Mouse (Mus musculus): ENCODE data around the gene Mex3a. TPM values are rescaled to one million over a fixed set of nuclear protein-coding genes. Genes with fewer than 3 reads are reported as not detected.

The Mex3a gene
- polyA plus RNA-seq, 1 experiment from 2014 or later = 22.8 TPM

DNA sequence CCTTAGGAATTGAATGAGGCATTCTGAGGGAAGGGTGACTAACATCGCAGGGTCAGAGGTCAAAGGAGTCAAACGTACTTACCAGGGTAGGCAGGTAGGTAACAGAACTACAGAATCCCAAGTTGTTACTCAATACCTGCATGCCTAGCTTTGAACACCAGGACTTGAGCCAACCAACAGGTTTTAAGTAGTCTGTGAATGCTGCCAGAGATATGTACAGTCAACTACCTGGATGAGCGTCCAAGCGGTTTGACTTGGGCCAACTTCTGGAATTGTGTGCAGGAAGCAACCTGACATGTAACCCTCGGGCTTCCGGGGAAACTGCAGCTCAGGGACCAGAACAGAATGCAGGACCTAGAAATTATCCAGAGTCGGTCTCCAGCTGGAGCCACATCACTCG, 9.2 kb upstream of the Mex3a start:
- H3K27me3 ChIP-seq (ENCODE audit: insufficient read depth, poor library complexity, severe bottlenecking) = no peaks in the 10 kb centered on the region
- H3K36me3 ChIP-seq = peaks cover 24% of the 10 kb centered on the region
- WGBS = 86% methylated on average over 8 of the region's 8 CpGs
- H3K27ac ChIP-seq = no peak overlapping the region
- peaks cover 21% of the 10 kb centered on the region for H3K4me1 ChIP-seq
- H3K4me3 ChIP-seq = no peak overlapping the region
- H3K9me3 ChIP-seq = no peaks in the 10 kb centered on the region
- DNase-seq (ENCODE audit: low spot score) = no peak

- Histone ChIP-seq H3K36me3 (peaks cover 24% of the 10 kb centered on the region), H3K27ac (no peak overlapping the region), H3K27me3 (ENCODE audit: insufficient read depth, poor library complexity, severe bottlenecking) (no peaks in the 10 kb centered on the region), H3K4me1 (peaks cover 41% of the 10 kb centered on the region), H3K9me3 (no peaks in the 10 kb centered on the region), H3K4me3 (no peak overlapping the region)
- DNase-seq (ENCODE audit: low spot score) = no peak
- WGBS = 82% methylated on average over 5 of the region's 5 CpGs
These were observed 7.2 kb upstream of the Mex3a start for GRCm38 (mm10) chr3:88525021-88525420.

DNA sequence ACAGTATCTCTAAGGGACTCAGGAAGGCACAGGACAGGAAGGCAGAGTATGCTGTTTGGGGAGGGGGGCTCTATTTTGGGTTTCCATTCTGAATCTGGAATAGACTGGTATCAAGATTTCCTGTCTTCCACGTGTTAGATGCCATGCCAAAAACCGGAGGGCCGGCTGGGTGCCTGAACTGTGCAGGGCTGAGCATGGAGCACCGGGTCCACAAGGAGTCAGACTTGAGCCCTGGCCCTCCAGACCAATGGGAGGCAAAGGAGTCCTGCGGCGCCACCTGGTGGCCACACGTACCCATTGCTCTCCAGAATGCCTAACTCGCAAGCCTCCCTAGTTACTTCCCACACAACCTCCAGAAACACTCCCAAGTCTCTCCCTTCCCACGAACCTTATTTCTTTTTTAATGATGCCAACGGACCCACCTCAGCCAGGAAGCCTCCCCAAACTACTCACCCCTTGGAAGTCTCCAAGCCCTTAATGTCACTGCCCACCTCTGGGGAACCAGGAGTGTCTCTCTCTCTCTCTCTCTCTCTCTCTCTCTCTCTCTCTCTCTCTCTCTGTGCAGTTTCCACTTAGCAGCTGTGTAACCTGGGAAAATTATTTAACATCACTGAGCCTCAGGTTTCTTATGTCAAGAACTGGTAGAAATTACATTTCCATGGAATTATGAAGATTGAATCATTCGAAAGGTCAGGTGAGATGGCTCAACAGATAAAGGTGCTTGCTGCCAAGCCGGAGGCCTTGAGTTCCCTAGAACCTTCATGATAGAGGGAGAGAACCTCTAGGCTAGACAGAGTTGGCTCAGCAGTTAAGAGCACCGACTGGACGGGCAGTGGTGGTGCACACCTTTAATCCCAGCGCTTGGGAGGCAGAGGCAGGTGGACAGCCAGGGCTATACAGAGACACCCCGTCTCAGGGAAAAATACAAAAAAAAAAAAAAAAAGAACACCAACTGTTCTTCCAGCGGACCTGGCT, 5.8 kb upstream of the Mex3a start:
- no peaks in the 10 kb centered on the region for H3K27me3 ChIP-seq (ENCODE audit: insufficient read depth, poor library complexity, severe bottlenecking)
- peaks cover 24% of the 10 kb centered on the region for H3K36me3 ChIP-seq
- H3K27ac ChIP-seq = no peak overlapping the region
- DNase-seq (ENCODE audit: low spot score) = peak; percentile 97
- 30% methylated on average over 17 of the region's 17 CpGs for WGBS
- no peak overlapping the region for H3K4me3 ChIP-seq
- H3K9me3 ChIP-seq = no peaks in the 10 kb centered on the region
- peaks cover 48% of the 10 kb centered on the region for H3K4me1 ChIP-seq

DNA sequence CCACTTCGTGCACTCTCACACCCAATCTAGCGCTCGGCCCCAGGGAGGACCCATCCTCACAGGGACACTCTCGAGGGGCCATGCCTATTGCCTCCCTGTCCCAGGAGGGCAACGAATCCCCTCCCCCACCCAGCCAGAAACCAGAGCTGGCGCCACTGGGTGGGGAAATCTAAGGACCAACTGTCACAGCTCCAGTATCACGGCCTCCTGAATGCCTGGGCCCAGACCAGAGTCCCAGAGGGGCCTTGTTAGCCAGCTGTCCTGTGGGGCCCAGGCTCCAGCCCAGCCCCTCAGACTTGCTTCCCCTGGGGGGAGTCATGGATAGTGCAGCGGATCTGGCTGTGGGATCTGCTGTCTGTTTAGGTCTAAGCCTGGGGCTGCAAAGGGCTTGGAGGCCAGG, 4.6 kb upstream of the Mex3a start:
- 16% methylated on average over 8 of the region's 8 CpGs for WGBS

GRCm38 (mm10) chr3:88528646-88529045, 3.5 kb upstream of the Mex3a start:
- DNase-seq (ENCODE audit: low spot score) = no peak
- H3K4me3 ChIP-seq = no peak overlapping the region
- H3K27me3 ChIP-seq (ENCODE audit: insufficient read depth, poor library complexity, severe bottlenecking) = no peaks in the 10 kb centered on the region
- H3K9me3 ChIP-seq = no peaks in the 10 kb centered on the region
- 82% methylated on average over 11 of the region's 11 CpGs for WGBS
- peaks cover 49% of the 10 kb centered on the region for H3K4me1 ChIP-seq
- peaks cover 16% of the 10 kb centered on the region for H3K36me3 ChIP-seq
- H3K27ac ChIP-seq = no peak overlapping the region

More for the DNA sequence above, 4.6 kb upstream of the Mex3a start:
- no peaks in the 10 kb centered on the region for H3K27me3 ChIP-seq (ENCODE audit: insufficient read depth, poor library complexity, severe bottlenecking)
- peaks cover 24% of the 10 kb centered on the region for H3K36me3 ChIP-seq
- no peak for DNase-seq (ENCODE audit: low spot score)
- no peaks in the 10 kb centered on the region for H3K9me3 ChIP-seq
- H3K4me3 ChIP-seq = peak overlapping the region; percentile 33
- peak overlapping the region; percentile 79 for H3K27ac ChIP-seq
- peaks cover 44% of the 10 kb centered on the region for H3K4me1 ChIP-seq

- peak overlapping the region; percentile 99 for H3K27ac ChIP-seq
- H3K27me3 ChIP-seq (ENCODE audit: insufficient read depth, poor library complexity, severe bottlenecking) = no peaks in the 10 kb centered on the region
- H3K4me1 ChIP-seq = peaks cover 57% of the 10 kb centered on the region
- H3K4me3 ChIP-seq = peak overlapping the region; percentile 83
- no peaks in the 10 kb centered on the region for H3K9me3 ChIP-seq
- no peak for DNase-seq (ENCODE audit: low spot score)
- H3K36me3 ChIP-seq = peaks cover 8% of the 10 kb centered on the region
- WGBS = 40% methylated on average over 7 of the region's 7 CpGs
These were observed 2.8 kb upstream of the Mex3a start for GRCm38 (mm10) chr3:88529204-88530000.

DNA sequence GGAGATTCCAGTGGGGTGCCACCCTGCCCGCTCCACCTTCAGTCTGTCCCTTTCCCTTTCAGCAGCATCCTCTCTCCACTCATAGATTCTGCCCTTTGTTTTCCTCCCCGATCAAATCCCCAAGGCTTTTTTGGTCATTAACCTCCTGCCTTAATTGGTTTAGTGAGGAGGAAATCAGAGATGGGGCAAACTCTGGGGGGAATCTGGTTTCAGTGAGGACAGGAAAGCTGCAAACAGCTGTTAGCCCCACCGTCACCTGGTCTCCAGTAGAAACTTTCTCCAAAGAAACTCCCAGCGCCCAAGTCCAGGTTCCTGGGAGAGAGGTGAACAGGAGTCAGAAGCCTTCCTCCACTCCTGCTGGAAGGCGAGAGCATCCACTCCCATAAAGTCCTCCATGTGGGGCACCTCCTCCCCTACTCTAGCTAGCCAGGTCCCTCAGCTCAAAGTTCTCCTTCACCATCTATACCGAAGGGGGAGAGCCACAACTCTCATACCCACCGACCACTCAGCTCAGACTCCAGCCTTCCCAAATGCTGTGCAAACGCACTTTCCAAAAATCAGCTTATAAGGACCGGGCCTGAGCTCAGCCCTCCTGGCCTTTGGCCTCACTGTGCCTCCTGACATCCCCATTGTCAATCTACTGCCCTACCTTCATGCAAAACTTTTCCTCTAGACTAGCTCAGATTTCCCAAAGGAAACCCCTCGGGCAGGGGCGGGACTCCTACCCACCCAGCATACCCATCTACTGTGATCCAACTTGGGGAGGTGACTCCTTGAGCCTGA, 1.9 kb upstream of the Mex3a start:
- Histone ChIP-seq H3K27ac (peak overlapping the region; percentile 99), H3K4me3 (peak overlapping the region; percentile 83), H3K9me3 (no peaks in the 10 kb centered on the region), H3K27me3 (ENCODE audit: insufficient read depth, poor library complexity, severe bottlenecking) (no peaks in the 10 kb centered on the region), H3K4me1 (peaks cover 65% of the 10 kb centered on the region), H3K36me3 (peaks cover 9% of the 10 kb centered on the region; the same call in 1 of the 2 replicates)
- no peak for DNase-seq (ENCODE audit: low spot score)
- 19% methylated on average over 11 of the region's 11 CpGs for WGBS

DNA sequence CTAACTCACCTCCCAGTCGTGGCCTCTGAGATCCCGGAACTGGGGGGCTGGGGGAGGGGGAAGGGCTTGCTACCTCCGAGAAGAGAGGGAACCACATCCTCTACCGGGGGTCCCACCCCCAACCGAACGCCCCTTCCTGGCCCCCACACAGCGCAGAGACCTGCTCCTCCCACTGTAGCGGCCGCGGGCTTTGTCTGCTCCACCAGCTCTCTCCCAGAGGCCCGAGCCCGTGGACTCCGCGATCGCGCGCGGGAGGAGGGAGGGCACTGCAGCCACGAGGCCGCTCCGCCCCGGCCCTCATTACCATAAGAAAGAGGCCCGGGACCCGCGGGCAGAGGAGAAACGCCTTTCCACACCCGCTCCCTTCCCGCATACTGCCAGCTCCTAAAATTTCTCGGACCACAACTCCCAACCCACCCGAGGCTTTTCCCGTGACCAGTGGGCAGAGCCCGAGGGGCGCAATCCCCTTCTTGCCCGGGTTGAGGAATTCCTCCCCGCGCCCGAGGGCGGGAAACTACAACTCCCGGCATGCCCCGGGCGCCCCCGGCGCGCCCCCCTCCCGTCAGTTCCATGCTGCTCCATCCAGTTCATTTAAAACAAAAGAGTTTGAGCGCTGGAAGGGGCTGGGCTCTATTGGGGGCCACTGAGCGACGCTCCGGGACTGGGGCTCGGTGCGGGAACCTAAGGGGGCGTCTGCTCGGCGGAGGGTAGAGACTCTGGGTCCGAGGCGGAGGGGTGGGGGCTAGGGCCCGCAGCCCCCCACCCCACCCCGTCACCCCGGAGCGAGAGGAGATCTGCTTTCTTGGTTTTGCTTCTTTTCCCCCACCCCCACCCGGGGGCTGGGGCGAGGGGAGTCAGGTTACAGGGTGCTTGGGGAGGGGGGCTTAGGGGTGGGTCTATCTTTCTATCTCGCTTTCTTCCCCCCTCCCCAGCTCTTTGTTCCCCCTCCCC, 572 bp upstream of the Mex3a start:
- Histone ChIP-seq H3K27me3 (ENCODE audit: insufficient read depth, poor library complexity, severe bottlenecking) (no peaks in the 10 kb centered on the region), H3K27ac (peak overlapping the region; percentile 99), H3K4me1 (peaks cover 70% of the 10 kb centered on the region), H3K4me3 (peak overlapping the region; percentile 83), H3K9me3 (no peaks in the 10 kb centered on the region), H3K36me3 (peaks cover 18% of the 10 kb centered on the region)
- under 1% methylated on average over 62 of the region's 63 CpGs for WGBS
- DNase-seq (ENCODE audit: low spot score) = peak; percentile 95

- H3K27me3 ChIP-seq (ENCODE audit: insufficient read depth, poor library complexity, severe bottlenecking) = no peaks in the 10 kb centered on the region
- WGBS = under 1% methylated on average over 39 of the region's 40 CpGs
- peak overlapping the region; percentile 83 for H3K4me3 ChIP-seq
- peak; percentile 80 for DNase-seq (ENCODE audit: low spot score)
- peaks cover 31% of the 10 kb centered on the region for H3K36me3 ChIP-seq
- H3K9me3 ChIP-seq = no peaks in the 10 kb centered on the region
- peak overlapping the region; percentile 99 for H3K27ac ChIP-seq
- peaks cover 76% of the 10 kb centered on the region for H3K4me1 ChIP-seq
These were observed 705 bp downstream of the Mex3a start for GRCm38 (mm10) chr3:88532689-88533511.

GRCm38 (mm10) chr3:88533706-88534105, 1.5 kb downstream of the Mex3a start:
- H3K27ac ChIP-seq = peak overlapping the region; percentile 99
- DNase-seq (ENCODE audit: low spot score) = no peak
- no peaks in the 10 kb centered on the region for H3K9me3 ChIP-seq
- peak overlapping the region; percentile 83 for H3K4me3 ChIP-seq
- peaks cover 39% of the 10 kb centered on the region for H3K36me3 ChIP-seq
- peaks cover 76% of the 10 kb centered on the region for H3K4me1 ChIP-seq
- H3K27me3 ChIP-seq (ENCODE audit: insufficient read depth, poor library complexity, severe bottlenecking) = no peaks in the 10 kb centered on the region
- 6% methylated on average over 4 of the region's 5 CpGs for WGBS

- Histone ChIP-seq H3K9me3 (no peaks in the 10 kb centered on the region), H3K27me3 (ENCODE audit: insufficient read depth, poor library complexity, severe bottlenecking) (no peaks in the 10 kb centered on the region), H3K27ac (peak overlapping the region; percentile 99; the same call in 1 of the 2 replicates), H3K36me3 (peaks cover 45% of the 10 kb centered on the region), H3K4me1 (peaks cover 72% of the 10 kb centered on the region), H3K4me3 (peak overlapping the region; percentile 83)
- DNase-seq (ENCODE audit: low spot score) = no peak
- 44% methylated on average over 3 of the region's 3 CpGs for WGBS
These were observed 2.8 kb downstream of the Mex3a start for GRCm38 (mm10) chr3:88535005-88535404.

Measured in heart, embryonic 10.5 days (tissue).